Mouse (Mus musculus) thymus, postnatal 0 days (tissue): ENCODE data around the gene Tob1. TPM values are rescaled to one million over a fixed set of nuclear protein-coding genes. Genes with fewer than 3 reads are reported as not detected.

Experiments
- DNase-seq: peaks from one replicate; pipeline ENCODE4 v3.0.0-alpha.2; 2015; ENCODE audit warnings: low spot score
- polyA plus RNA-seq: library from polyadenylated mRNA; unstranded; fragments of >200 nt; fragmentation: Nextera tagmentation; extraction: Ambion mirVana; gene quantifications from 2 replicates; pipeline ENCODE4 v1.2.1, GENCODE M21; 2015

Gene Tob1
- polyA plus RNA-seq, 1 experiment from 2014 or later: 23.9 TPM

- DNase-seq: no peak
Measured at GRCm38 (mm10) chr11:94229207-94229960, 18.1 kb downstream of the Tob1 start.

DNA sequence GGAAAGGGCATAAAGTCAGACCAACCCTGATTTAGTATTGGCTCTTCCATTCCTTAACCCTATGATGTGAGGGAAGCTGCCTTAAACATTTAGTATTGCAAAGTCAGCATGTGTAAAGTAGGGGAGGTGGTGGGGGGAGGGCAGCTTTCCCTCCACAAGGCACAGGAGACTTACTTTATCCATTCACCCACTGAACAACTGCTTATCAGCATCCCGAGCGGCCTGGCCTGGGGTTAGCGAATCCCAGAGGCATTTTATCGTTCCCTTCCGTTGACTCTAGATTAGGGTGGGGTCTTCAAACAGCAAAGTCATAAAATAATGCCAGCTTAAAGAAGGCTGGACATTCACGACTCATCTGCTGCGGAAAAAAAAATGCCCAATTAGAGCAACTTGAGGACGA lies 19.0 kb downstream of the Tob1 start:
- no peak for DNase-seq

- DNase-seq: no peak
Measured at GRCm38 (mm10) chr11:94231821-94232552, 20.7 kb downstream of the Tob1 start.

GRCm38 (mm10) chr11:94233405-94233804 lies 22.2 kb downstream of the Tob1 start:
- no peak for DNase-seq

DNA sequence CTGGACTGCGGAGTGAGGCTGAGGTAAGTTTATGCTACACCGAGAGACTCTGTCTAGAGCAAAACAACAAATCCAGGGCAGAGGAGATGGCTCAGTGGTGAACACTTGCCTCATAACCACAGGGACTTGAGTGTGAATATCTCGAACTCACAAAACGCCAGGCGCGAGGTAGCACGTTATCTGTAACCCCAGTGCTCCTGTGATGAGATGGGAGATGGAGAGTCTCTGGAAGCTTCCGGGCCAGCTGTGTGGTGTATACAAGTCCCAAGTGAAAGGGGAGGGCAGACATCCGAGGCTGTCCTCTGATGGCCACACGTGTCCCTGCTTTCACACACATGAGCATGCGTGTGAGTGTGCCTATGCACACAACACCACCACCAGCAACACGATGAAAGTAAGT lies 23.1 kb downstream of the Tob1 start:
- DNase-seq: no peak

GRCm38 (mm10) chr11:94234857-94235256 lies 23.6 kb downstream of the Tob1 start:
- no peak for DNase-seq

DNA sequence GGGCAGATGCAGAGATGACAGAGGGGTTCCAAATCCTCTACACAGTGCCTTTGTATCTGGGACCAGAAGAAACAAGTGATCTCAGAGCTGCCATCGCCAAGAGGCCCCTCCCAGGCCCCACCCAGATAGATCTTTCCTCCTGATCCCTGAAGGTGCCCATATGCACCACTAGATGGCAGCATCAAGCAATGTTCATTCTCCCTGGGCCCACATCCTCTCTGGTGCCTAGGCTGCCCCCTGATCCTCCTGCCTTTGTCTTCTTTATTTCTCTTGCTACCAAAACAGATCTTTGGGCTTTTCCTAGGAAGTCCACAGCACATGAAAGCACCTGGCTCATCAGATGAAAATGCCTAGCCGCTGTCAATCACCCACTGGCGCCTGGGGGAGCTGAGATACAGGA lies 24.8 kb downstream of the Tob1 start:
- DNase-seq: peak; percentile 86

GRCm38 (mm10) chr11:94238786-94239185 lies 27.5 kb downstream of the Tob1 start:
- no peak for DNase-seq

DNA sequence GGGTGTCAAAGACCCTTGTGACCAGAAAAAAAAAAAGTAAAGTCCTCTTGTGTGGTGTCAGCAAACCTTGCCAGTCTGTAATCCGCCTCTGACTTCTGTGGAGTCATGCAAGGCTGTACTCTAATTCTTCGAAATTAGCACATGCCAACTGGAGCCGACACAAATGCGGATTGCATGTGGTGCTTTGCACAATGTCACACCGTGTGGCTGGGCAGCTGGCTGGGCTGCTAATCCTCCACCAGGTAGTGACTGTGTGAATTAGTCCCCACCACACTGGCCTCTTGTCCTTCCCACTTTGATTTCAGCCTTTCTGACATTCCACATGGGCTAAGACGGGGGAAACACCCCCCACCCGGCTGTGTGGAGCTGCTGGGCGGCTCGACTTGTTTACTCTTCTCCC lies 28.5 kb downstream of the Tob1 start:
- no peak for DNase-seq

- peak; percentile 24 for DNase-seq
Measured at GRCm38 (mm10) chr11:94242760-94243421, 31.6 kb downstream of the Tob1 start.

DNA sequence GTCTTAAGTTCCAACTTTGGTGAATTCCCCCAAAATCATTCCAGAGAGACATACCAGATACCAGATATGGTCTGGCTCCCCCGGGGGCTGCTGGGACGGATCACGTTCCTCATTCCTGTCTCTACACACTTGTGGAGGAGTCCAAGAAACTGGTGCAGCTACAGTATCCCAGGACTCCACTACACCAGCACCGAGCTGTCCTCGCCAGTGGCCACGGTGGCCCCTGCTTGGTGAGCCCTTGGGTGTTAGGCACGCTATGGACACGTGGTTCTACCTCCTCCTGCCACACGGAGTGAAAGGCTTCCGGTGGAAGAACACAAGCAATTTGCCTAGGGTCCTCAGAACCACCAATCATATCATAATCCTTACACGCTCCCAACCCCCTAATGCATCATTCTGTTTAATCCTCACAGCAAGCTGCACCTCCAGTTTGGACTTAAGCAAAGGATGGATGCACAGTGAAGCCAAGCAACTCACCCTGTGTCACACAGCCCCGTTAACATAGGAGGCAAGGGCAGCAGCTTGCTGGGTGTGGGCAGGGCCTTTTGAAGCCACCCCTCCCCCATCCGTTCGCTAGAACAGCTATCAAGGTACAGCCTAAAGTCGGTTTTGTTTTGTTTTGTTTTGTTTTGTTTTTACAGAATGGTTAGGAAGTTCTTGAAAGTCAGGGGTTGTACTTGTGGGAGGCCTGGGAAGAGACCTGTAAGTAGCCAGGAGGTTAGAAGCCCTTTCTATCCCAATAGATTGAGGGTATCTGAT lies 32.3 kb downstream of the Tob1 start:
- DNase-seq: peak; percentile 24

DNA sequence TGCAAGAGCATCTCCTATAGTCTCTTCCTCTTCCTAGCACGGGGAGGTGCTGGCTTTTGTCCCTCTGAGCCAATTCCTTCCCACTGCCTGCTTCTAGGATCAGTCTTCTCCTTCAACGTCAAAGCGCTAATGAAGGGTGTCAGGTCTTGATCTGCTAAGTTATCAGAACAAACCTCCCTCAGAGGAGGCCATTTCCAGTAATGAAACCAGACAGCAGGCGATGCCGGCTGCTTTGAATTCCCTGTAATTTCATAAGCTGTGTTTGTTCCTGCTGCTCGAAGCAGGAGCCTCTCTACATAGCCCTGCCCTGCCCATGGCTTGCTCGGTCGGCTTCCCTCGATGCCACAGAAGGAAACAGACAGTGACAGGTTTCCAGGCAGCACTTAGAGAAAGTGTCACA lies 33.1 kb downstream of the Tob1 start:
- DNase-seq: no peak

GRCm38 (mm10) chr11:94245955-94246788 lies 34.9 kb downstream of the Tob1 start, which contains the start of gene Wfikkn2:
Gene Wfikkn2 (minus strand): TSS chr11:94246005.
- no peak for DNase-seq

DNA sequence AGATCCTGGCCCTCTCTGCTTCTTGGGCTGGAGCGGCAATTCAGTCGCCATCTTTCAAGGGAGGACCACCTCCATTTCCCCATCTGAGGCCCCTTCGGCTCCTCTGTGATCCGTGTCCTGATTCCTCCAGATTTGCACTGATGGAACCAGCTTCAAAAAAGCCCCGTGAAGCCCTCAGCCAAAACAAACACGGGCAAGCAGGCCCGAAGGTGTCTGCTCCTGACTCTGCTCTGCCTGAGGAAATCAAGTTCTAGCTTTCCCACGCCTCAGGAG lies 35.5 kb downstream of the Tob1 start:
- no peak for DNase-seq

DNA sequence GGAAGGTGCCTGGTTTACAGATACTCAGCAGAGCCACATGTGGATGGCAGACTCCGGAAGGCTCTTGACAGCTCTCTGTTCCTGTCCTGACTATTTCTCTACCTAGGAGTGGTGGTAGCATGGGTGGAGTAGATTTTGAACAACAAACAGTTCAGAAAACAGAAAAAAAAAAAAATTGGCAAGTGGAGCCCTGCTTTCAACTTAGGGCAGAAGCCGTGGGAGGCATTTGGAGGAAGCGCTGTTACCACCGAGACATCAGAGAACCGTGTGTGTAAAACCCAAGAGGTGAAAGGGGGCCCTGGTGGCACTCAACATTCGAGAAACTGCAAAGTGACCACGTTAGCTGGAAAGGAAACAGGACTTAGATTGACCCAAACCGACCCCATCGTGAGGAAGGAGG lies 41.9 kb downstream of the Tob1 start:
- no peak for DNase-seq

GRCm38 (mm10) chr11:94253691-94254090 lies 42.4 kb downstream of the Tob1 start:
- DNase-seq: no peak

DNA sequence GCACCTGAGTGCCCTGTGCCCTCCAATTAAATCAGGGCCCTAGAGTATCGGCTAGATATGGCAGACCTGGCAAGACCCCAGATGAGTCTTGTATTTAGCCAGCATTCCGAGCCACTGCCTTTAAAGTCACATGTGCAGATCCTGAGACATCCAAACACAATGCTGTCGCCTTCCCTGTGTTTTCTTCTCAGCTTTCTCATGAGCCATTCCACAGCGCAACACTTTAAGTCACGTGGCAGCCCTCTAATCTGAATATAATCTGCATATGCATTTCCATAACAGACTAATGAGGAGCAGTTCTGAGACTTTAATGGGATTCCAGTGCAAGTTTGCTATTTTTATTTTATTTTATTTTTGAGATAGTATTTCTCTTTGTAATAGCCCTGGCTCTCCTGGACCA lies 44.5 kb downstream of the Tob1 start:
- no peak for DNase-seq

DNA sequence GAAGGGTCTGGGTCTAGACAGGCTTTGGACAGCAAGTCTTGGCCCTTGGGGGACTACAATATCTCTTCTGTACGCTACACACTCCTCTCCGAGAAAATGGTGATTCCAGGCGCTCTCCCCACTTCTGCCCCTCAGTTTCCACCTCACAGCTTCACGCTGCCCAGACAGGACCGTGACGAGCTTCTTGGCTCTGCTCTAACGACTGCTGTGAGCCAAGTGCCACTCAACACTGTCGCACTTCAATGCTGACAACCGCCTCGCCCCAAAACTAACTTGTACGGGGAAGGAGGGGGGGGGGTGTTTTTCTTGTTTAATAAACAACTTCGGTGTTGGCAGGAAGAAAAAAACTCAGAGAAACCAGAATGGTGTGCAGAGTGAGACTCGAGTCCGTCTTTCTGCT lies 46.7 kb downstream of the Tob1 start:
- no peak for DNase-seq

GRCm38 (mm10) chr11:94259814-94260213 lies 48.6 kb downstream of the Tob1 start:
- DNase-seq: peak; percentile 66

DNA sequence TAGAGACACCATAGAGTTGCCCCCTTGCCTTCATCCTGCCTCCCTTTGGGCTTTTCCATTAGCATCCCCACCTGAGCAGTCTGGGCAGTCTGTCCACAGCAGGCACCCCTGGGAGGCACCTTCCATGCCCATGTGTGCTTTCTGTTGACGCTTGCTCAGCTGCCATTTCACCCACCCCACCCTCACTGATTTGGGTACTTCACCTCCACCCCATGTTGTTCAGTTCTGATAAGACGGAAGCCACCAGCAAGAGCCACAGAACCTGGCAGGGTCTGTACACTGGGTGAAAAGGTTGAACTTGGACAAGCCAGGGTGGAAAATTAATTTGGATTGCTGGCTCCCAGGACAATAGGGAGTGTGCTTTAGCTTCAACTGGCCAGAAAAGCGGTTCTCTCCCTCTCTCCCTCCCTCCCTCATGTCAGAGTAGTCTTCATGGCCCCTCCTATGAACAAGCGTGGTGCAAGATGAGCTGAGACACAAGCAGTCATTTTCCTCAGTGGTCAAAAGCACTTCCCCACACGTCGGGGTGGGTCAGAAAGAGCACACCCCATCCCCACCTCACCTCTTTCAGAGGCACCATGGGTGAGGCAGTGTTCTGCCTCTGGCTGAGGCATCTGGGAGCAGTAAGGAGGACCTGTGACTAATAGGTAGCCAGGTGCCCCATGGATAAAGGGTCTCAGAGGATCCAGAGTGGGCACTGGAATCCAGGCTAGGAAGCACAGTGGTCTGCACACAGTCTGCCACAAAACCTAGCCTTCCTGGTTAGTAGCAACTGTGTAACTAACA lies 50.5 kb downstream of the Tob1 start:
- DNase-seq: no peak
